Mouse (Mus musculus): ENCODE results near the gene Tsku. TPM values are rescaled to one million over a fixed set of nuclear protein-coding genes. Genes with fewer than 3 reads are reported as not detected.
A peak's percentile ranks its signal among the peaks of the same experiment; 100 is the strongest.

The Tsku gene
- polyA plus RNA-seq, 1 experiment from 2014 or later, result 9.3 TPM

GRCm38 (mm10) chr7:98333507-98333906 is 27.6 kb downstream of the Tsku start:
- Histone ChIP-seq H3K9me3 (no peaks in the 10 kb centered on the region), H3K4me3 (no peak overlapping the region), H3K36me3 (replicated peaks) (no peaks in the 10 kb centered on the region), H3K27me3 (ENCODE audit: poor library complexity, severe bottlenecking) (no peaks in the 10 kb centered on the region), H3K4me1 (no peaks in the 10 kb centered on the region), H3K27ac (no peak overlapping the region)
- DNase-seq (ENCODE audit: extremely low spot score, low spot score), result no peak
- 91% methylated on average over 5 of the region's 5 CpGs for WGBS

- H3K27me3 ChIP-seq (ENCODE audit: poor library complexity, severe bottlenecking), result no peaks in the 10 kb centered on the region
- 85% methylated on average over 5 of the region's 5 CpGs for WGBS
- no peak for DNase-seq (ENCODE audit: extremely low spot score, low spot score)
Measured at GRCm38 (mm10) chr7:98332678-98333397, 28.3 kb downstream of the Tsku start.

GRCm38 (mm10) chr7:98331932-98332331 is 29.2 kb downstream of the Tsku start:
- 74% methylated on average over 3 of the region's 3 CpGs for WGBS
- H3K36me3 ChIP-seq (replicated peaks), result no peaks in the 10 kb centered on the region
- H3K27ac ChIP-seq, result no peak overlapping the region
- H3K27me3 ChIP-seq (ENCODE audit: poor library complexity, severe bottlenecking), result no peaks in the 10 kb centered on the region
- no peaks in the 10 kb centered on the region for H3K9me3 ChIP-seq
- H3K4me3 ChIP-seq, result no peak overlapping the region
- H3K4me1 ChIP-seq, result no peaks in the 10 kb centered on the region
- DNase-seq (ENCODE audit: extremely low spot score, low spot score), result no peak

More at GRCm38 (mm10) chr7:98332678-98333397, 28.3 kb downstream of the Tsku start:
- H3K9me3 ChIP-seq, result no peaks in the 10 kb centered on the region
- no peak overlapping the region for H3K4me3 ChIP-seq
- no peaks in the 10 kb centered on the region for H3K36me3 ChIP-seq (replicated peaks)
- H3K27ac ChIP-seq, result no peak overlapping the region
- no peaks in the 10 kb centered on the region for H3K4me1 ChIP-seq

- no peaks in the 10 kb centered on the region for H3K9me3 ChIP-seq
- DNase-seq (ENCODE audit: extremely low spot score, low spot score), result no peak
- H3K27me3 ChIP-seq (ENCODE audit: poor library complexity, severe bottlenecking), result no peaks in the 10 kb centered on the region
- no peaks in the 10 kb centered on the region for H3K36me3 ChIP-seq (replicated peaks)
- no peak overlapping the region for H3K27ac ChIP-seq
- WGBS, result 88% methylated on average over 2 of the region's 2 CpGs
- H3K4me1 ChIP-seq, result no peaks in the 10 kb centered on the region
- no peak overlapping the region for H3K4me3 ChIP-seq
Measured at GRCm38 (mm10) chr7:98330375-98331002, 30.6 kb downstream of the Tsku start.

GRCm38 (mm10) chr7:98329651-98330374 is 31.3 kb downstream of the Tsku start:
- DNase-seq (ENCODE audit: extremely low spot score, low spot score), result no peak
- Histone ChIP-seq H3K27ac (peak overlapping the region; percentile 69), H3K9me3 (no peaks in the 10 kb centered on the region), H3K27me3 (ENCODE audit: poor library complexity, severe bottlenecking) (no peaks in the 10 kb centered on the region), H3K4me3 (no peak overlapping the region), H3K36me3 (replicated peaks) (no peaks in the 10 kb centered on the region), H3K4me1 (no peaks in the 10 kb centered on the region)
- WGBS, result 84% methylated on average over 7 of the region's 7 CpGs

GRCm38 (mm10) chr7:98328311-98328710 is 32.8 kb downstream of the Tsku start:
- Histone ChIP-seq H3K4me1 (peaks cover 5% of the 10 kb centered on the region), H3K4me3 (no peak overlapping the region), H3K36me3 (replicated peaks) (no peaks in the 10 kb centered on the region), H3K9me3 (no peaks in the 10 kb centered on the region), H3K27me3 (ENCODE audit: poor library complexity, severe bottlenecking) (no peaks in the 10 kb centered on the region), H3K27ac (no peak overlapping the region)
- no peak for DNase-seq (ENCODE audit: extremely low spot score, low spot score)
- WGBS, result 68% methylated on average over 2 of the region's 2 CpGs

- no peak overlapping the region for H3K27ac ChIP-seq
- H3K27me3 ChIP-seq (ENCODE audit: poor library complexity, severe bottlenecking), result no peaks in the 10 kb centered on the region
- no peak for DNase-seq (ENCODE audit: extremely low spot score, low spot score)
- no peaks in the 10 kb centered on the region for H3K9me3 ChIP-seq
- WGBS, result 89% methylated on average over 7 of the region's 7 CpGs
- no peaks in the 10 kb centered on the region for H3K36me3 ChIP-seq (replicated peaks)
- no peak overlapping the region for H3K4me3 ChIP-seq
- H3K4me1 ChIP-seq, result peaks cover 6% of the 10 kb centered on the region
Measured at GRCm38 (mm10) chr7:98326051-98326450, 35.1 kb downstream of the Tsku start.

GRCm38 (mm10) chr7:98324228-98324627 is 36.9 kb downstream of the Tsku start:
- Histone ChIP-seq H3K4me1 (peaks cover 6% of the 10 kb centered on the region), H3K27ac (no peak overlapping the region), H3K4me3 (no peak overlapping the region), H3K9me3 (no peaks in the 10 kb centered on the region), H3K36me3 (replicated peaks) (no peaks in the 10 kb centered on the region), H3K27me3 (ENCODE audit: poor library complexity, severe bottlenecking) (no peaks in the 10 kb centered on the region)
- WGBS, result 89% methylated on average over 1 of the region's 1 CpGs
- no peak for DNase-seq (ENCODE audit: extremely low spot score, low spot score)

- 44% methylated on average over 5 of the region's 5 CpGs for WGBS
- DNase-seq (ENCODE audit: extremely low spot score, low spot score), result no peak
- H3K9me3 ChIP-seq, result no peaks in the 10 kb centered on the region
Measured at GRCm38 (mm10) chr7:98323288-98324019, 37.7 kb downstream of the Tsku start.

GRCm38 (mm10) chr7:98322415-98322814 is 38.7 kb downstream of the Tsku start:
- Histone ChIP-seq H3K27ac (no peak overlapping the region), H3K4me3 (no peak overlapping the region), H3K9me3 (no peaks in the 10 kb centered on the region), H3K36me3 (replicated peaks) (no peaks in the 10 kb centered on the region), H3K4me1 (peaks cover 6% of the 10 kb centered on the region), H3K27me3 (ENCODE audit: poor library complexity, severe bottlenecking) (no peaks in the 10 kb centered on the region)
- DNase-seq (ENCODE audit: extremely low spot score, low spot score), result no peak
- 81% methylated on average over 3 of the region's 3 CpGs for WGBS

More at GRCm38 (mm10) chr7:98323288-98324019, 37.7 kb downstream of the Tsku start:
- H3K4me1 ChIP-seq, result peaks cover 6% of the 10 kb centered on the region
- no peaks in the 10 kb centered on the region for H3K36me3 ChIP-seq (replicated peaks)
- H3K4me3 ChIP-seq, result no peak overlapping the region
- H3K27ac ChIP-seq, result no peak overlapping the region
- H3K27me3 ChIP-seq (ENCODE audit: poor library complexity, severe bottlenecking), result no peaks in the 10 kb centered on the region

GRCm38 (mm10) chr7:98321083-98321482 is 40.0 kb downstream of the Tsku start, which contains the start of gene Acer3:
Gene Acer3, minus strand, starts transcription at chr7:98321208.
- Histone ChIP-seq H3K27me3 (ENCODE audit: poor library complexity, severe bottlenecking) (no peaks in the 10 kb centered on the region), H3K4me3 (no peak within 1 kb of the TSS), H3K4me1 (peaks cover 6% of the 10 kb centered on the region), H3K27ac (no peak within 1 kb of the TSS), H3K36me3 (replicated peaks) (no peaks in the 10 kb centered on the region), H3K9me3 (no peaks in the 10 kb centered on the region)
- DNase-seq (ENCODE audit: extremely low spot score, low spot score), result no peak
- 77% methylated on average over 2 of the region's 2 CpGs for WGBS

GRCm38 (mm10) chr7:98320006-98320556 is 41.0 kb downstream of the Tsku start:
- Histone ChIP-seq H3K4me3 (no peak overlapping the region), H3K9me3 (no peaks in the 10 kb centered on the region), H3K36me3 (replicated peaks) (no peaks in the 10 kb centered on the region), H3K27ac (no peak overlapping the region), H3K4me1 (peaks cover 6% of the 10 kb centered on the region), H3K27me3 (ENCODE audit: poor library complexity, severe bottlenecking) (no peaks in the 10 kb centered on the region)
- DNase-seq (ENCODE audit: extremely low spot score, low spot score), result no peak
- 84% methylated on average over 7 of the region's 7 CpGs for WGBS

Measured in forebrain, embryonic 10.5 days (tissue).